Mouse (Mus musculus) liver, postnatal 0 days (tissue): ENCODE results near the gene Npas2.

ENCODE experiments used
- CTCF ChIP-seq: sonication (generic); IDR thresholded peaks from 2 replicates; pipeline ENCODE4 v1.5.1; 2016; ENCODE audit warnings: antibody characterized with exemption, low read depth
- EP300 ChIP-seq: IDR thresholded peaks from 2 replicates; pipeline ENCODE4 v1.6.1; 2016; ENCODE audit warnings: antibody characterized with exemption, low read depth, mild to moderate bottlenecking

DNA sequence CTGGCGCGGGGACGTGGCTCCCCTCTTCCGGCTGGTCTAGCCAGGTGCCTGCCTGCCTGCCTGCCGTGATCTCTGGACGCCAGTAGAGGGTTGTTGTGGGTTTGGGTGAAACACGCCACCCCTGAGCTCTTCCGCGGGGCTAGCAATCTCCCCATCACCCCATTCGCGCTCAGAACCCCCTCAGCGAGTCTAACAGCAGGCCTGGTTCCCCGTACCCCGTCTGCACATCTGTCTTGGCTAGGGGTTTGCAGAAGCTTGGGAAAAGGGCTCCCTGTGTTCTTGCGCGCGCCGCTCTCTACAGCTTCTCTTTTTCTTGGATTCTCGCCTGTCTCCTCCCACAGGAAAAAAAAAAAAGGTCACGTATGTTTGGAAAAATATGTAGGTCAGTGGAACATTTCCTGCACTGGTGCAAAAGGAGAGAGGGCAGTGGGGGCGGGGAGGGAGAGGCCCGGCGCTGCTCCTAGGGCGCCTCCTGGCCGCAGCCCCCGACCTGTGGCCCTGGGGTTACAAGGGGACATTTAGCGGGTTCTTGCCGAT is 1.0 kb upstream of the Npas2 start:
- TF ChIP-seq EP300 (peak; percentile 13; the same call in 1 of the 2 replicates), CTCF (peak; percentile 41; the same call in 1 of the 2 replicates)
